Mouse (Mus musculus) CD4-positive helper T cell, adult 2 months (primary cell): Measurements from ENCODE around the gene Slc26a8.
"Not testable (repeated sequence)": the region's sequence is repeated elsewhere in the genome, so short reads cannot be mapped to it uniquely, and the experiment has no call there.

ENCODE experiments used
- DNase-seq: peaks from one replicate; pipeline ENCODE4 v3.0.0-alpha.2; 2012; ENCODE audit warnings: low read depth, missing footprints, low spot score

The Slc26a8 gene

GRCm38 (mm10) chr17:28689586-28690283 is at the start of gene Slc26a8:
Gene Slc26a8, minus strand, starts transcription at chr17:28690233.
- peak; percentile 32 for DNase-seq

- no peak for DNase-seq
Observed at GRCm38 (mm10) chr17:28739244-28739643, 49.2 kb upstream of the Slc26a8 start.

- no peak for DNase-seq
Observed at GRCm38 (mm10) chr17:28737973-28738372, 47.9 kb upstream of the Slc26a8 start.

GRCm38 (mm10) chr17:28736486-28736885 is 46.5 kb upstream of the Slc26a8 start:
- peak; percentile 33 for DNase-seq

- DNase-seq = no peak
Observed at GRCm38 (mm10) chr17:28735317-28736105, 45.5 kb upstream of the Slc26a8 start.

- DNase-seq = not testable (repeated sequence)
Observed at GRCm38 (mm10) chr17:28727511-28727910, 37.5 kb upstream of the Slc26a8 start.

- no peak for DNase-seq
Observed at GRCm38 (mm10) chr17:28725783-28726182, 35.8 kb upstream of the Slc26a8 start, which contains the start of gene AC170998.1. Gene AC170998.1, plus strand, starts transcription at chr17:28726083.

- no peak for DNase-seq
Observed at GRCm38 (mm10) chr17:28717535-28717934, 27.5 kb upstream of the Slc26a8 start.

GRCm38 (mm10) chr17:28715832-28716548 is 26.0 kb upstream of the Slc26a8 start:
- DNase-seq = no peak

- no peak for DNase-seq
Observed at GRCm38 (mm10) chr17:28714006-28714405, 24.0 kb upstream of the Slc26a8 start.

GRCm38 (mm10) chr17:28712305-28712704 is 22.3 kb upstream of the Slc26a8 start:
- DNase-seq = no peak

GRCm38 (mm10) chr17:28711237-28711636 is 21.2 kb upstream of the Slc26a8 start:
- DNase-seq = no peak

GRCm38 (mm10) chr17:28710291-28710688 is 20.3 kb upstream of the Slc26a8 start:
- DNase-seq = no peak

GRCm38 (mm10) chr17:28709552-28710290 is 19.7 kb upstream of the Slc26a8 start:
- DNase-seq = no peak

- DNase-seq = no peak
Observed at GRCm38 (mm10) chr17:28708989-28709388, 19.0 kb upstream of the Slc26a8 start.

- no peak for DNase-seq
Observed at GRCm38 (mm10) chr17:28707816-28708215, 17.8 kb upstream of the Slc26a8 start.

- no peak for DNase-seq
Observed at GRCm38 (mm10) chr17:28707136-28707627, 17.1 kb upstream of the Slc26a8 start.

- DNase-seq = no peak
Observed at GRCm38 (mm10) chr17:28706697-28707096, 16.7 kb upstream of the Slc26a8 start.

- peak; percentile 67 for DNase-seq
Observed at GRCm38 (mm10) chr17:28702646-28703045, 12.6 kb upstream of the Slc26a8 start.

- no peak for DNase-seq
Observed at GRCm38 (mm10) chr17:28701737-28702136, 11.7 kb upstream of the Slc26a8 start.

- peak; percentile 51 for DNase-seq
Observed at GRCm38 (mm10) chr17:28701171-28701570, 11.1 kb upstream of the Slc26a8 start.
